Mouse (Mus musculus) effector memory CD4-positive, alpha-beta T cell, adult 7 months (primary cell): ENCODE measurements around the gene Tsen2. TPM values are rescaled to one million over a fixed set of nuclear protein-coding genes. Genes with fewer than 3 reads are reported as not detected.

Experiments
- polyA plus RNA-seq: library from polyadenylated mRNA; unstranded; fragments of 100-300 nt; shearing (Covaris generic); gene quantifications from one replicate; pipeline ENCODE4 v1.2.1, GENCODE M21; 2017

Gene Tsen2
- polyA plus RNA-seq, result 8.7 TPM

GRCm38 (mm10) chr6:115544442-115544970, at the start of gene Tsen2:
Gene Tsen2 (plus strand): TSS chr6:115544664.

GRCm38 (mm10) chr6:115592458-115592857, 48.0 kb downstream of the Tsen2 start, which contains the start of gene Mkrn2os:
Gene Mkrn2os (minus strand): TSS chr6:115592576.

GRCm38 (mm10) chr6:115601715-115602523, 57.5 kb downstream of the Tsen2 start, which contains the start of gene Mkrn2:
Gene Mkrn2 (plus strand): TSS chr6:115601902.

Other genes with a start within 250 kb of the Tsen2 start
- not detected for gene Pparg, start 183.7 kb upstream of the Tsen2 start, polyA plus RNA-seq
- gene Mkrn2os, start 47.9 kb downstream of the Tsen2 start, polyA plus RNA-seq, result not detected
- 31.9 TPM for gene Mkrn2, start 57.2 kb downstream of the Tsen2 start, polyA plus RNA-seq
- gene Raf1, start 132.0 kb downstream of the Tsen2 start, polyA plus RNA-seq, result 181 TPM
- gene Tmem40, start 217.7 kb downstream of the Tsen2 start, polyA plus RNA-seq, result not detected
- 2.9 TPM for gene Cand2, start 229.9 kb downstream of the Tsen2 start, polyA plus RNA-seq